Mouse (Mus musculus) myocyte (in vitro differentiated cells): ENCODE data around the gene Tmem45a. TPM values are rescaled to one million over a fixed set of nuclear protein-coding genes. Genes with fewer than 3 reads are reported as not detected.

Experiments
- H3K27me3 ChIP-seq: one replicate; pipeline ENCODE4 v1.6.1; 2011; ENCODE audit not compliant: control insufficient read depth, insufficient read depth, insufficient read length
- H3K36me3 ChIP-seq: one replicate; pipeline ENCODE4 v1.6.1; 2011; ENCODE audit not compliant: control insufficient read depth, insufficient read depth
- H3K4me2 ChIP-seq: one replicate; pipeline ENCODE4 v1.6.1; 2011; ENCODE audit warnings: low read depth, control low read depth
- H3K4me3 ChIP-seq: one replicate; pipeline ENCODE4 v1.5.1; 2011; ENCODE audit warnings: mild to moderate bottlenecking, control low read depth, moderate library complexity
- H3K79me2 ChIP-seq: one replicate; pipeline ENCODE4 v1.6.1; 2011; ENCODE audit not compliant: control insufficient read depth, insufficient read depth
- H3ac ChIP-seq: one replicate; pipeline ENCODE4 v1.6.1; 2011; ENCODE audit not compliant: control insufficient read depth, insufficient read length
- CEBPB ChIP-seq: IDR thresholded peaks from 2 replicates; pipeline ENCODE4 v1.6.1; 2011; ENCODE audit warnings: mild to moderate bottlenecking, moderate library complexity; ENCODE audit not compliant: poor library complexity, insufficient read depth, severe bottlenecking
- E2F4 ChIP-seq: IDR thresholded peaks from one replicate; pipeline ENCODE4 v1.6.1; 2011; ENCODE audit warnings: mild to moderate bottlenecking, control low read depth, moderate library complexity; ENCODE audit not compliant: insufficient read depth
- MAX ChIP-seq: IDR thresholded peaks from one replicate; pipeline ENCODE4 v1.6.1; 2011; ENCODE audit warnings: low read depth, mild to moderate bottlenecking, control low read depth
- MYOD1 ChIP-seq, 3 experiments: IDR thresholded peaks; one replicate each; pipeline ENCODE4 v1.6.1; 2011; ENCODE audit warnings: control low read depth in 2 of 3, low read depth in 2 of 3, mild to moderate bottlenecking in 2 of 3, moderate library complexity in 1 of 3; ENCODE audit not compliant: insufficient read length in 2 of 3, control insufficient read depth in 1 of 3
- MYOG ChIP-seq, 3 experiments: IDR thresholded peaks; one replicate each; pipeline ENCODE4 v1.6.1; 2011; ENCODE audit warnings: control low read depth in 2 of 3, low read depth in 2 of 3, mild to moderate bottlenecking in 2 of 3; ENCODE audit not compliant: insufficient read length in 2 of 3, control insufficient read depth in 1 of 3, insufficient read depth in 1 of 3
- POLR2A ChIP-seq: IDR thresholded peaks from one replicate; pipeline ENCODE4 v1.6.1; 2011; ENCODE audit warnings: low read depth, mild to moderate bottlenecking, control low read depth, moderate library complexity; ENCODE audit not compliant: insufficient read length
- POLR2AphosphoS2 ChIP-seq: IDR thresholded peaks from one replicate; pipeline ENCODE4 v1.6.1; 2011; ENCODE audit warnings: low read depth, control low read depth; ENCODE audit not compliant: insufficient read length
- REST ChIP-seq: IDR thresholded peaks from one replicate; pipeline ENCODE4 v1.6.1; 2011; ENCODE audit warnings: mild to moderate bottlenecking, control low read depth, moderate library complexity; ENCODE audit not compliant: insufficient read depth, insufficient read length
- SRF ChIP-seq: IDR thresholded peaks from one replicate; pipeline ENCODE4 v1.6.1; 2011; ENCODE audit warnings: low read depth; ENCODE audit not compliant: control insufficient read depth, insufficient read length
- TCF12 ChIP-seq: IDR thresholded peaks from one replicate; pipeline ENCODE4 v1.6.1; 2011; ENCODE audit warnings: mild to moderate bottlenecking, control low read depth; ENCODE audit not compliant: poor library complexity, insufficient read depth, severe bottlenecking
- TCF3 ChIP-seq: IDR thresholded peaks from one replicate; pipeline ENCODE4 v1.6.1; 2011; ENCODE audit warnings: low read depth, control low read depth; ENCODE audit not compliant: insufficient read length
- USF1 ChIP-seq: IDR thresholded peaks from one replicate; pipeline ENCODE4 v1.6.1; 2011; ENCODE audit warnings: low read depth, mild to moderate bottlenecking, control low read depth, moderate library complexity
- polyA plus RNA-seq: library from polyadenylated mRNA; unstranded; fragments of >200 nt; fragmentation: generic; extraction: Trizol; gene quantifications from one replicate; pipeline ENCODE4 v1.2.1, GENCODE M21; 2012; ENCODE audit warnings: missing spikeins

The Tmem45a gene
- polyA plus RNA-seq, 1 experiment = 6.0 TPM

DNA sequence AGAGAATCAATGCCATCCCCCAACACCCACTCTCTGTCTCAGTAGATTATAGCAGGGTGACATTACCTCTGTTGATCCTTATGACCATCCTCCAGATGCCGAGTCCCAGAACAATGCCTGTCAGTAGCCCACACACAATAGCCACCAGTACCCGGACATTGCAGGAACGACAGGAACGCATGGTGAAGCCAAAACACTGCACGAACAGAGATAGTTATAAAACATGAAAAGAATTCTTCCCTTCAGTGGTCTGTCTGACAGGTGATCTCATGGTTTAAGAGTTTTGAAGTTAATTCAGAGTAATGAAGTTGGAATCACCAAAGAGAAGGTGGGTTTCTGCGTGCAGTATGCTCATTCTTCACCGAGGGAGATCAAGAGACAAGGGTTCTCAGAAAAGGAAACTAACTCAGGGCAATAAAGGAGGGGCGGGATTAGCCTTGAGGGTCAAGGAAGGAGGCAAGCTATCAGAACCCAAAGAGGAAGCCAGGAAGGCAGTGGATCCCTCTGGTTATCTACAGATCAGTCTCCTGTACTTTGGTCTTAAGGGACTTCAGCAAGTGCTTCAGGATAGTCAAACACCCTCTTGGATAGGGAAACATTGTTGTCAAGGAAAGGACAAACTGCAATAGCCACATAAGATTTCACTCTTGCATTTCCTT, 90.4 kb downstream of the Tmem45a start, which contains the start of gene Adgrg7:
Gene Adgrg7, minus strand, starts transcription at position 375 of the 659 bp plus-strand sequence.
- no peak for TF ChIP-seq POLR2A
- no peak for TF ChIP-seq E2F4
- Histone ChIP-seq H3K79me2 (no peaks in the 10 kb centered on the region), H3K4me2 (no peak within 1 kb of the TSS), H3ac (no peak within 1 kb of the TSS), H3K27me3 (no peaks in the 10 kb centered on the region), H3K4me3 (no peak within 1 kb of the TSS), H3K36me3 (no peaks in the 10 kb centered on the region)

- Histone ChIP-seq H3K27me3 (no peaks in the 10 kb centered on the region), H3K4me3 (no peak overlapping the region), H3ac (no peak overlapping the region), H3K79me2 (no peaks in the 10 kb centered on the region), H3K4me2 (no peak overlapping the region), H3K36me3 (no peaks in the 10 kb centered on the region)
- TF ChIP-seq CEBPB (no peak), POLR2AphosphoS2 (no peak), TCF12 (no peak), MYOD1 (IDR thresholded peaks at IDR 0.05; ENCODE audit: control insufficient read depth in 1 of 3, insufficient read length in 2 of 3, low read depth in 2 of 3) (no peak), POLR2A (no peak), REST (no peak), USF1 (no peak), MYOG (IDR thresholded peaks at IDR 0.05; ENCODE audit: control insufficient read depth in 1 of 3, insufficient read depth in 1 of 3, insufficient read length in 2 of 3, low read depth in 2 of 3) (no peak), E2F4 (no peak), MAX (no peak)
Observed at GRCm38 (mm10) chr16:56794383-56795144, 91.4 kb downstream of the Tmem45a start.

- H3ac ChIP-seq = no peak overlapping the region
- no peaks in the 10 kb centered on the region for H3K79me2 ChIP-seq
- H3K27me3 ChIP-seq = no peaks in the 10 kb centered on the region
- no peaks in the 10 kb centered on the region for H3K36me3 ChIP-seq
- no peak overlapping the region for H3K4me3 ChIP-seq
- no peak overlapping the region for H3K4me2 ChIP-seq
- TF ChIP-seq POLR2A = no peak
- TF ChIP-seq TCF3 = no peak
- no peak for TF ChIP-seq MYOD1 (IDR thresholded peaks at IDR 0.05; ENCODE audit: control insufficient read depth in 1 of 3, insufficient read length in 2 of 3, low read depth in 2 of 3)
- no peak for TF ChIP-seq MYOG (IDR thresholded peaks at IDR 0.05; ENCODE audit: control insufficient read depth in 1 of 3, insufficient read depth in 1 of 3, insufficient read length in 2 of 3, low read depth in 2 of 3)
- no peak for TF ChIP-seq REST
- TF ChIP-seq MAX = no peak
- TF ChIP-seq TCF12 = no peak
- TF ChIP-seq E2F4 = no peak
- no peak for TF ChIP-seq SRF
- TF ChIP-seq POLR2AphosphoS2 = no peak
- TF ChIP-seq USF1 = no peak
- no peak for TF ChIP-seq CEBPB
Observed at GRCm38 (mm10) chr16:56793778-56794177, 92.2 kb downstream of the Tmem45a start.

GRCm38 (mm10) chr16:56785943-56786342, 100.0 kb downstream of the Tmem45a start:
- H3K4me2 ChIP-seq = no peak overlapping the region
- no peak overlapping the region for H3K4me3 ChIP-seq
- H3K36me3 ChIP-seq = no peaks in the 10 kb centered on the region
- no peaks in the 10 kb centered on the region for H3K27me3 ChIP-seq
- TF ChIP-seq SRF (no peak), POLR2A (no peak), E2F4 (no peak), TCF3 (no peak), POLR2AphosphoS2 (no peak), USF1 (no peak), MYOD1 (IDR thresholded peaks at IDR 0.05; ENCODE audit: control insufficient read depth in 1 of 3, insufficient read length in 2 of 3, low read depth in 2 of 3) (no peak), CEBPB (no peak), REST (no peak), TCF12 (no peak), MAX (no peak), MYOG (IDR thresholded peaks at IDR 0.05; ENCODE audit: control insufficient read depth in 1 of 3, insufficient read depth in 1 of 3, insufficient read length in 2 of 3, low read depth in 2 of 3) (no peak)
- no peak overlapping the region for H3ac ChIP-seq
- no peaks in the 10 kb centered on the region for H3K79me2 ChIP-seq
